Mouse (Mus musculus) adrenal gland, adult 18-20 months (tissue): ENCODE results near the gene Ceacam16. TPM values are rescaled to one million over a fixed set of nuclear protein-coding genes. Genes with fewer than 3 reads are reported as not detected.

Experiments used
- DNase-seq, 2 experiments: peaks; one replicate each; pipeline ENCODE4 v3.0.0; 2021 to 2022; ENCODE audit warnings: low spot score in 2 of 2
- total RNA-seq, 2 experiments: library from RNA; stranded (reverse); gene quantifications; 1 replicate in 1 of 2; 2 replicates in 1 of 2; pipeline ENCODE4 v1.2.3; 2021

Ceacam16 gene
- total RNA-seq, 2 experiments from 2014 or later = not detected

GRCm38 (mm10) chr7:19844521-19845171 lies 16.5 kb downstream of the Ceacam16 start:
- DNase-seq = no peak

GRCm38 (mm10) chr7:19843561-19843960 lies 17.5 kb downstream of the Ceacam16 start:
- peak; percentile 75 to 82 for DNase-seq

GRCm38 (mm10) chr7:19842885-19843504 lies 18.1 kb downstream of the Ceacam16 start:
- DNase-seq = no peak

- DNase-seq = no peak
These were observed 19.2 kb downstream of the Ceacam16 start for GRCm38 (mm10) chr7:19841686-19842413.

GRCm38 (mm10) chr7:19840936-19841335 lies 20.2 kb downstream of the Ceacam16 start:
- no peak for DNase-seq

GRCm38 (mm10) chr7:19840371-19840770 lies 20.7 kb downstream of the Ceacam16 start:
- no peak for DNase-seq

- DNase-seq = no peak
These were observed 24.3 kb downstream of the Ceacam16 start for GRCm38 (mm10) chr7:19836843-19837242.

- DNase-seq = no peak
These were observed 27.0 kb downstream of the Ceacam16 start for GRCm38 (mm10) chr7:19834055-19834454.

- no peak for DNase-seq
These were observed 29.3 kb downstream of the Ceacam16 start for GRCm38 (mm10) chr7:19831837-19832236.

GRCm38 (mm10) chr7:19830682-19831156 lies 30.4 kb downstream of the Ceacam16 start:
- peak; percentile 83 to 85 for DNase-seq

- DNase-seq = no peak
These were observed 31.4 kb downstream of the Ceacam16 start for GRCm38 (mm10) chr7:19829694-19830093.

GRCm38 (mm10) chr7:19826756-19827155 lies 34.3 kb downstream of the Ceacam16 start:
- DNase-seq = no peak

- DNase-seq = peak; percentile 84 to 87
These were observed 36.7 kb downstream of the Ceacam16 start for GRCm38 (mm10) chr7:19824182-19824973.

- no peak for DNase-seq
These were observed 37.6 kb downstream of the Ceacam16 start for GRCm38 (mm10) chr7:19823256-19824181.

GRCm38 (mm10) chr7:19822604-19823058 lies 38.5 kb downstream of the Ceacam16 start, which contains the start of gene Bcl3:
Bcl3 (minus strand) TSS chr7:19822770.
- DNase-seq = peak; percentile 67 to 80

GRCm38 (mm10) chr7:19822193-19822592 lies 38.9 kb downstream of the Ceacam16 start:
- no peak for DNase-seq

- DNase-seq = no peak
These were observed 39.5 kb downstream of the Ceacam16 start for GRCm38 (mm10) chr7:19821633-19822032.

- no peak for DNase-seq
These were observed 40.6 kb downstream of the Ceacam16 start for GRCm38 (mm10) chr7:19820347-19821048.

- no peak for DNase-seq
These were observed 42.2 kb downstream of the Ceacam16 start for GRCm38 (mm10) chr7:19818875-19819274.
